Mouse (Mus musculus) thymus, adult 2 months (tissue): Measurements from ENCODE around the gene Por.

Experiments
- CTCF ChIP-seq: fragments of 200-500 bp; IDR thresholded peaks from 2 replicates; pipeline ENCODE4 v1.5.1; 2012; ENCODE audit warnings: mild to moderate bottlenecking, control low read depth, low read length, moderate library complexity, borderline replicate concordance; ENCODE audit not compliant: control insufficient read depth, poor library complexity, insufficient read depth; ENCODE audit errors: extremely low read depth
- POLR2A ChIP-seq: fragments of 200-500 bp; IDR thresholded peaks from 2 replicates; pipeline ENCODE4 v1.6.1; 2012; ENCODE audit warnings: mild to moderate bottlenecking, low read length, control low read depth, moderate library complexity; ENCODE audit not compliant: control insufficient read depth, poor library complexity, insufficient read depth; ENCODE audit errors: extremely low read depth

- TF ChIP-seq CTCF (no peak), POLR2A (no peak)
Measured at GRCm38 (mm10) chr5:135641028-135641427, 28.8 kb upstream of the Por start.
